Mouse (Mus musculus) erythroblast, embryonic 14.5 days (primary cell): ENCODE measurements around the gene Cux2. TPM values are rescaled to one million over a fixed set of nuclear protein-coding genes. Genes with fewer than 3 reads are reported as not detected.

ENCODE experiments used
- H3K27me3 ChIP-seq: 2 replicates; pipeline ENCODE4 v1.6.1; 2012; ENCODE audit warnings: inconsistent platforms; ENCODE audit not compliant: control insufficient read depth
- H3K36me3 ChIP-seq: 2 replicates; pipeline ENCODE4 v1.6.1; 2012; ENCODE audit warnings: mild to moderate bottlenecking, inconsistent platforms; ENCODE audit not compliant: control insufficient read depth
- H3K4me1 ChIP-seq: 2 replicates; pipeline ENCODE4 v1.6.1; 2012; ENCODE audit warnings: inconsistent platforms; ENCODE audit not compliant: control insufficient read depth
- H3K4me3 ChIP-seq: replicated peaks from 2 replicates; pipeline ENCODE3; 2012; ENCODE audit warnings: moderate library complexity, mild to moderate bottlenecking, inconsistent platforms
- H3K9me3 ChIP-seq: 2 replicates; pipeline ENCODE4 v1.6.1; 2012; ENCODE audit warnings: low read length, inconsistent platforms, mixed read lengths; ENCODE audit not compliant: control insufficient read depth
- GATA1 ChIP-seq: IDR thresholded peaks from 2 replicates; pipeline ENCODE4 v1.6.1; 2012; ENCODE audit warnings: low read length, inconsistent platforms, mixed read lengths
- TAL1 ChIP-seq: IDR thresholded peaks from 3 replicates; pipeline ENCODE4 v1.6.1; 2012; ENCODE audit warnings: low read length, inconsistent platforms, mixed read lengths
- polyA plus RNA-seq: library from polyadenylated mRNA; stranded (reverse); fragments of >175 nt; gene quantifications from 2 replicates; pipeline ENCODE4 v1.2.3, GENCODE M21; 2012

The Cux2 gene
- polyA plus RNA-seq, 1 experiment = 0.05 TPM

GRCm38 (mm10) chr5:121828491-121829432 is 221.1 kb downstream of the Cux2 start:
- TF ChIP-seq TAL1 (no peak), GATA1 (no peak)
- peaks cover 79% of the 10 kb centered on the region for H3K36me3 ChIP-seq
- H3K4me1 ChIP-seq = peaks cover 24% of the 10 kb centered on the region
- H3K27me3 ChIP-seq = no peaks in the 10 kb centered on the region
- peaks cover 7% of the 10 kb centered on the region for H3K9me3 ChIP-seq
- no peak overlapping the region for H3K4me3 ChIP-seq

GRCm38 (mm10) chr5:121827876-121828275 is 222.0 kb downstream of the Cux2 start:
- peaks cover 16% of the 10 kb centered on the region for H3K4me1 ChIP-seq
- peaks cover 88% of the 10 kb centered on the region for H3K36me3 ChIP-seq
- peaks cover 7% of the 10 kb centered on the region for H3K9me3 ChIP-seq
- TF ChIP-seq TAL1 (no peak), GATA1 (no peak)
- H3K4me3 ChIP-seq = no peak overlapping the region
- H3K27me3 ChIP-seq = no peaks in the 10 kb centered on the region

- peaks cover 88% of the 10 kb centered on the region for H3K36me3 ChIP-seq
- H3K9me3 ChIP-seq = peaks cover 7% of the 10 kb centered on the region
- no peak for TF ChIP-seq GATA1
- no peak for TF ChIP-seq TAL1
- no peak overlapping the region for H3K4me3 ChIP-seq
- H3K4me1 ChIP-seq = peaks cover 3% of the 10 kb centered on the region; the same call in 1 of the 2 replicates
- H3K27me3 ChIP-seq = no peaks in the 10 kb centered on the region
Measured at GRCm38 (mm10) chr5:121825606-121826005, 224.3 kb downstream of the Cux2 start.

GRCm38 (mm10) chr5:121824121-121824520 is 225.8 kb downstream of the Cux2 start:
- Histone ChIP-seq H3K4me1 (peaks cover 3% of the 10 kb centered on the region; the same call in 1 of the 2 replicates), H3K9me3 (peaks cover 7% of the 10 kb centered on the region), H3K36me3 (peaks cover 97% of the 10 kb centered on the region)

DNA sequence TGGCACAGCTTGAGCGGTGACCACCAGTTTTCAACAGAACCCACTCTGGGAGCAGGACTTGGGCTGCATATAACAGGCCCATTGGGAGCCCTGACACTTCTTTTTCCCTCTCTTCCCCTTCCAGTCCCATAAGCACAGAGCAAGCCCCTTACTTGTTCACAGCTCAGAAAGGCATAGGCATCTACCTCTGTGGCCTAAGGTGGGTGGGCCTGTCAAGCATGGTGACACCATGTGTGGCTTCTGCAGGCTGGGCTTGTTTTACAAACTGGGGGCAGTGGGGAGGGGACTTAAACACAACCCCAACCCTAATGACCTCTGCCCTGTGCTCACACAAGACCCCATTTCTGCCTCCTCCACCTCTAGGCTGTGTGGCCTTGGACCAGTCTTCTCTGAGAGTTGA is 226.2 kb downstream of the Cux2 start:
- no peak overlapping the region for H3K4me3 ChIP-seq
- H3K36me3 ChIP-seq = peaks cover 97% of the 10 kb centered on the region
- no peak for TF ChIP-seq GATA1
- TF ChIP-seq TAL1 = no peak
- H3K9me3 ChIP-seq = peaks cover 4% of the 10 kb centered on the region
- H3K27me3 ChIP-seq = no peaks in the 10 kb centered on the region
- H3K4me1 ChIP-seq = peaks cover 3% of the 10 kb centered on the region; the same call in 1 of the 2 replicates

More at GRCm38 (mm10) chr5:121824121-121824520, 225.8 kb downstream of the Cux2 start:
- no peak for TF ChIP-seq TAL1
- no peak for TF ChIP-seq GATA1
- Histone ChIP-seq H3K27me3 (no peaks in the 10 kb centered on the region), H3K4me3 (no peak overlapping the region)

DNA sequence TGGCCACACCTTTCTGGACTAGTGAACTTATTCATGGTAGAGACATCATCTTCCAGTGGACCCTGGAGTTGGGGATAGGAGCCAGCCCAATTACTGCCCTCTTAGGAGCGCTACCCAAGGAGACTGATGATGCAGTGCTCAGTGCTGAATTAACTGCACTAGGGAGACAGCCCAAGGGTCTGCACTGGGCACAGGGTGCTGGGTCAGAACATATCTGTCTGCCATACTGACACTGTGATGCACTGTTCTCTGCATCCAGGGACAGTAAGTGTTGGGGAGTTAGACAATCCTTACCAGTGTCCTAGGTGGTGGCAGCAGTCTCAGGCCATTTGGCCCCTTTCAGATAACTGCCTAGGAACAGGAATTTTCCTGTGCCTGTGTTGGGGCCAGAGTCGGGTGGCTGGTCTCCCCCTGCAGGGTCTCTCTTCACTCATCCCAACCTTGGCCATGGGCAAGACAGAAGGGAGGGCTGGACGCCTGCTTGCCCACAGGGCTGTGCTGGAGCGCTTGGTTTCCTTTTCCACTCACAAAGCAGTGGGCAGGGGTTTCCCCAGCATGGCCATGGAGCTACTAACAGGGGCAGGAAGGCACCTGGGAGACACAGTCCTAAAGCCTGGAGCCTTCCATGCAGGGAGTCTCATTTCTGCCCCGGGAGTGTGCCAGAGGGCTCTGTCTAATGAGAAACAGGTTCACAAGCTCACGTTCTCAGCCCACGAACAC is 227.0 kb downstream of the Cux2 start:
- no peak for TF ChIP-seq GATA1
- TF ChIP-seq TAL1 = no peak
- no peak overlapping the region for H3K4me3 ChIP-seq
- H3K36me3 ChIP-seq = peaks cover 97% of the 10 kb centered on the region
- no peaks in the 10 kb centered on the region for H3K9me3 ChIP-seq
- H3K4me1 ChIP-seq = peaks cover 3% of the 10 kb centered on the region; the same call in 1 of the 2 replicates
- H3K27me3 ChIP-seq = no peaks in the 10 kb centered on the region

GRCm38 (mm10) chr5:121821552-121821951 is 228.3 kb downstream of the Cux2 start:
- peaks cover 97% of the 10 kb centered on the region for H3K36me3 ChIP-seq
- H3K9me3 ChIP-seq = no peaks in the 10 kb centered on the region
- no peak for TF ChIP-seq TAL1
- TF ChIP-seq GATA1 = no peak
- H3K4me3 ChIP-seq = no peak overlapping the region
- H3K27me3 ChIP-seq = no peaks in the 10 kb centered on the region
- peaks cover 3% of the 10 kb centered on the region; the same call in 1 of the 2 replicates for H3K4me1 ChIP-seq

DNA sequence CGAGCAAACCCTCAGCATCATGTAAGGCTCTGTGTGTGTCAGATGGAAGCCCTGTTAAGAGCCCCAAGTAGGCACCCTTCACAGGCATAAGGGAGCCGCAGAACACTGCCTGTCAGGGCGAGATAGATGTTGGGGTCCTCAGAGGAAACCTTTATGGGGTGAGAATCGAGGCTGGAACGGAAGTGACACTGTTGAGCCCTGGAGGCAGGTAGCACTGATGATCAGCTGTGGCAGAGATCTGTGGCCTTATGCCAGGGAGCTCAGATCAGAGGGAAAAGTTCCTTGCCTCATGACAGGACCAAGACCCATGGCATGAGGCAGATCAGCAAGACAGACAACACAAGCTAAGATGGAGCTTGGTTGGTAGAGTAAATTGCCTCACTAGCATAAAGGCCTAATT is 228.8 kb downstream of the Cux2 start:
- Histone ChIP-seq H3K36me3 (peaks cover 97% of the 10 kb centered on the region), H3K9me3 (no peaks in the 10 kb centered on the region), H3K4me3 (no peak overlapping the region), H3K4me1 (peaks cover 3% of the 10 kb centered on the region; the same call in 1 of the 2 replicates), H3K27me3 (no peaks in the 10 kb centered on the region)
- TF ChIP-seq GATA1 (no peak), TAL1 (no peak)

- Histone ChIP-seq H3K4me3 (no peak overlapping the region), H3K36me3 (peaks cover 97% of the 10 kb centered on the region), H3K27me3 (no peaks in the 10 kb centered on the region), H3K9me3 (no peaks in the 10 kb centered on the region), H3K4me1 (peaks cover 3% of the 10 kb centered on the region; the same call in 1 of the 2 replicates)
- TF ChIP-seq TAL1 (no peak), GATA1 (no peak)
Measured at GRCm38 (mm10) chr5:121820657-121821056, 229.2 kb downstream of the Cux2 start.
